Mouse (Mus musculus): ENCODE data around the gene Hes2.

DNA sequence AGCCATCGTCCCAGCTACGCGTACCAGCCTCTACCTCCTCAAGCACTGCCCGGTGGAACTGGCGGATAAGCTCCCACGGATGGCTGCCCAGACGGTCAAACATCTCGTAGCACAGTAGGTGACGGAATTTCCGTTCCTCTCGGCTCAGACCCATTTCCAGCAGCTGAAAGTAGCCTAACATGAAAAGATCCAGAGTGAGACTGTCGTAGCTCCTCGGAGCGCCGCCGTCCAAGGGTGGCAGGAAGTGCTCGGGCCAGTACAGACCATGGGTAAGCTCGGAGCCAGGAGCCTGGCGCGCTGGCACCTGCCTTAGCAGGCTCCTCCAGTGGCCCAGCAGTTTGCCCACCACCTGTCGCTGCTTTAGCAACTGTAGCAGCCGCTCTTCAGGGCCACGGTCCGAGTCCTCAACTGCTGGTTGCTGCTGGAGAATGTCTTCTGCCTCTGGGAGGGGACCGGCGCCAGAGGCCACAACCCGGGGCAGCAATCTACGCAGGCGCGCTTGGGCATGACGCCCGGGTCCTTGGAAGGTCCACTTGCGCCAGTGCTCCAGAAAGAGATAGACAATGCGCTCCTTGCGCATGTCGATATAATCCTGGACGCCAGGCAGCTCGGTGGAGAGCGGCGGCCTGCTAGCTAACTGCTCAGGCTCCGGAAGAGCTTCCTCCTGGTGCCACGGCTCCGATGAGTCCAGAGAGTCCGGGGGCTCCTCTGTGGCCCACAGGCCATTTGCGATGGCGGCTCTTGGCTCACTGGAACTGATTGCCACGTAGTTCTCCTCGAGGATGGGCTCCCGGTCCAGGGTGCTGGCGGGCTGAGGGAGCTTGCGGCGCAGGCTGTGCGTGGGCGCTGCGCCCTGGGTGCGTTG lies 33.3 kb upstream of the Hes2 start:
- TF ChIP-seq CTCF (IDR thresholded peaks at IDR 0.05; ENCODE audit: low read depth, low read length) (no peak), TAL1 (conservative IDR thresholded peaks at IDR 0.05; ENCODE audit: low read depth, low read length) (no peak), GATA1 (IDR thresholded peaks at IDR 0.05; ENCODE audit: borderline replicate concordance, low read length) (no peak), POLR2AphosphoS5 (IDR thresholded peaks at IDR 0.05; ENCODE audit: insufficient replicate concordance, low read depth, low read length) (no peak)

Data from G1E (cell line).